8 mouse cellular contexts compared by ENCODE assay signal in genomic region chr4:141958614-141959375, GRCm38 (mm10). TPM values are rescaled to one million over a fixed set of nuclear protein-coding genes. Genes with fewer than 3 reads are reported as not detected.
A peak's percentile ranks its signal among the peaks of the same experiment; 100 is the strongest.
DNase-seq lines count a peak whose midpoint lies in the region; ATAC-seq lines count a peak whose summit lies in the region.

No protein-coding gene starts in this region.

- H3K9me3 ChIP-seq in limb, embryonic 12.5 days, result peaks cover 10% of the 10 kb centered on the region; the same call in 1 of the 2 replicates
- H3K9me3 ChIP-seq in midbrain, embryonic 16.5 days (replicated peaks; ENCODE audit: control insufficient read depth, low read length, poor library complexity, severe bottlenecking), result 0 out of 2 replicates have a peak, but pooled peaks cover 6% of the 10 kb centered on the region

- no peak overlapping the region for H3K27ac ChIP-seq in limb, embryonic 12.5 days
- H3K27ac ChIP-seq in midbrain, embryonic 16.5 days (ENCODE audit: low read length), result no peak overlapping the region

- 45% methylated on average over 7 of the region's 7 CpGs for WGBS in limb, embryonic 12.5 days
- 48% methylated on average over 7 of the region's 7 CpGs for WGBS in midbrain, embryonic 16.5 days

- no peak overlapping the region for H3K9ac ChIP-seq in limb, embryonic 12.5 days (replicated peaks)
- 0 out of 2 replicates have a peak overlapping the region, but pooled peaks have one; percentile 2 for H3K9ac ChIP-seq in midbrain, embryonic 16.5 days (ENCODE audit: low read depth, low read length)

- no peaks in the 10 kb centered on the region for H3K27me3 ChIP-seq in limb, embryonic 12.5 days
- H3K27me3 ChIP-seq in midbrain, embryonic 16.5 days (ENCODE audit: control insufficient read depth, insufficient read depth, low read depth, low read length), result no peaks in the 10 kb centered on the region

- H3K4me1 ChIP-seq in limb, embryonic 12.5 days (replicated peaks), result peaks cover 33% of the 10 kb centered on the region
- H3K4me1 ChIP-seq in midbrain, embryonic 16.5 days (ENCODE audit: control insufficient read depth, insufficient read depth, low read length), result peaks cover 4% of the 10 kb centered on the region; the same call in 1 of the 2 replicates

- intact Hi-C loops in left cerebral cortex, postnatal 14 days (cut with DNase I), result loop anchor here (1.0 to 5.0 kb wide), 2 partner anchors 86 to 101 kb away; partner anchors contain the start of gene Efhd2

- no peaks in the 10 kb centered on the region for H3K36me3 ChIP-seq in limb, embryonic 12.5 days
- H3K36me3 ChIP-seq in midbrain, embryonic 16.5 days (ENCODE audit: control insufficient read depth, insufficient read depth, low read length), result 0 out of 2 replicates have a peak, but pooled peaks cover 2% of the 10 kb centered on the region

- DNase-seq in gastrocnemius, adult 18-20 months (ENCODE audit: low spot score), result peak; percentile 41
- DNase-seq in gastrocnemius, postnatal 4 days (ENCODE audit: low spot score in 2 of 2), result no peak
- DNase-seq in adrenal gland, adult 2 months, result peak; percentile 64
- DNase-seq in gastrocnemius, postnatal 10 days, result peak; percentile 40
- DNase-seq in thymus, adult 18-20 months, result no peak
- DNase-seq in left cerebral cortex, postnatal 14 days (ENCODE audit: low spot score in 2 of 2), result no peak

- peak overlapping the region; percentile 35; the same call in 1 of the 2 replicates for H3K4me2 ChIP-seq in limb, embryonic 12.5 days
- 0 out of 2 replicates have a peak overlapping the region, but pooled peaks have one; percentile 14 for H3K4me2 ChIP-seq in midbrain, embryonic 16.5 days (ENCODE audit: low read length)

- no peak overlapping the region for H3K4me3 ChIP-seq in limb, embryonic 12.5 days (replicated peaks)
- no peak overlapping the region for H3K4me3 ChIP-seq in midbrain, embryonic 16.5 days (ENCODE audit: low read depth, low read length)

- 0 out of 2 replicates have a peak, but pooled peaks have one; percentile 1 for ATAC-seq in limb, embryonic 12.5 days (ENCODE audit: insufficient number of reproducible peaks, insufficient read depth, low FRiP score, low TSS enrichment, low read depth)
- ATAC-seq in midbrain, embryonic 16.5 days, result peak; percentile 43

RNA-seq across cellular contexts. Expression of gene Fhad1, which starts 56.1 kb away (rescaled TPM):
- total RNA-seq in gastrocnemius, adult 18-20 months (2021), result not detected
- 1 to 10 TPM; 6.4 to 6.7 TPM for total RNA-seq in gastrocnemius, postnatal 4 days (2021)
- total RNA-seq in adrenal gland, adult 2 months (2021), result under 1 TPM; 0.43 to 0.79 TPM
- polyA plus RNA-seq in adrenal gland, adult 2 months (2012; rRNA removed), result 0.13 and 0.16 TPM in 2 replicates
- 1 to 10 TPM; 2.1 to 4.5 TPM for total RNA-seq in gastrocnemius, postnatal 10 days (2021)
- 1.4 and 1.8 TPM in 2 replicates for polyA plus RNA-seq in limb, embryonic 12.5 days (2016; fragmentation: Nextera tagmentation; extraction: Ambion mirVana)
- polyA plus RNA-seq in midbrain, embryonic 16.5 days (2015; fragmentation: Nextera tagmentation; extraction: Ambion mirVana), result 4.6 and 5.3 TPM in 2 replicates
- 1 to 10 TPM; 2.7 to 2.9 TPM for total RNA-seq in left cerebral cortex, postnatal 14 days (2021)

Comparison
In these comparisons a context has a peak if more than half of its experiments do, and no peak if none do; other contexts are left out.
1. DNase-seq: peak in gastrocnemius, adult 18-20 months (single experiment), adrenal gland, adult 2 months (single experiment) and gastrocnemius, postnatal 10 days (single experiment); none in gastrocnemius, postnatal 4 days (0 of 2), thymus, adult 18-20 months (0 of 2) and left cerebral cortex, postnatal 14 days (0 of 2).